Mouse (Mus musculus): Measurements from ENCODE around the gene Tbc1d17. TPM values are rescaled to one million over a fixed set of nuclear protein-coding genes. Genes with fewer than 3 reads are reported as not detected.

The Tbc1d17 gene
- polyA plus RNA-seq (2015; fragmentation: Nextera tagmentation; extraction: Ambion mirVana), result 121 and 122 TPM in 2 replicates

GRCm38 (mm10) chr7:44848561-44849415, at the start of gene Tbc1d17, which contains the start of gene Akt1s1:
TSS of gene Tbc1d17 (minus strand) at chr7:44849079.
TSS of gene Akt1s1 (plus strand) at chr7:44848991.
- Histone ChIP-seq H3K27me3 (replicated peaks) (no peaks in the 10 kb centered on the region), H3K27ac (peak within 1 kb of the TSS; percentile 99), H3K4me1 (peaks cover 39% of the 10 kb centered on the region), H3K4me3 (peak within 1 kb of the TSS; percentile 86), H3K36me3 (replicated peaks) (peaks cover 32% of the 10 kb centered on the region), H3K4me2 (peak within 1 kb of the TSS; percentile 70), H3K9ac (peak within 1 kb of the TSS; percentile 84), H3K9me3 (no peaks in the 10 kb centered on the region)
- WGBS, result under 1% methylated on average over 54 of the region's 54 CpGs
- ATAC-seq (replicated peaks), result peak; percentile 90

- Histone ChIP-seq H3K4me3 (no peak overlapping the region), H3K4me1 (peaks cover 50% of the 10 kb centered on the region), H3K9me3 (no peaks in the 10 kb centered on the region), H3K36me3 (replicated peaks) (peaks cover 14% of the 10 kb centered on the region), H3K27ac (no peak overlapping the region), H3K9ac (no peak overlapping the region; the same call in 1 of the 2 replicates), H3K27me3 (replicated peaks) (no peaks in the 10 kb centered on the region), H3K4me2 (peak overlapping the region; percentile 2; the same call in 1 of the 2 replicates)
- no peak for ATAC-seq (replicated peaks)
- WGBS, result 36% methylated on average over 19 of the region's 19 CpGs
These were observed 49.7 kb upstream of the Tbc1d17 start for GRCm38 (mm10) chr7:44898607-44899006.

GRCm38 (mm10) chr7:44896499-44896898, 47.6 kb upstream of the Tbc1d17 start:
- WGBS, result 26% methylated on average over 10 of the region's 10 CpGs
- Histone ChIP-seq H3K36me3 (replicated peaks) (peaks cover 6% of the 10 kb centered on the region; the same call in 1 of the 2 replicates), H3K4me2 (peak overlapping the region; percentile 66), H3K9ac (peak overlapping the region; percentile 71), H3K4me3 (peak overlapping the region; percentile 63), H3K9me3 (no peaks in the 10 kb centered on the region), H3K27me3 (replicated peaks) (no peaks in the 10 kb centered on the region), H3K27ac (peak overlapping the region; percentile 93), H3K4me1 (peaks cover 56% of the 10 kb centered on the region)
- ATAC-seq (replicated peaks), result 0 out of 2 replicates have a peak, but pooled peaks have one; percentile 0

- peak; percentile 81 for ATAC-seq (replicated peaks)
- Histone ChIP-seq H3K4me1 (peaks cover 56% of the 10 kb centered on the region), H3K27ac (peak within 1 kb of the TSS; percentile 93), H3K4me2 (peak within 1 kb of the TSS; percentile 66), H3K9ac (peak within 1 kb of the TSS; percentile 71), H3K4me3 (peak within 1 kb of the TSS; percentile 63), H3K27me3 (replicated peaks) (no peaks in the 10 kb centered on the region), H3K36me3 (replicated peaks) (peaks cover 6% of the 10 kb centered on the region; the same call in 1 of the 2 replicates), H3K9me3 (no peaks in the 10 kb centered on the region)
- WGBS, result under 1% methylated on average over 34 of the region's 34 CpGs
These were observed 46.9 kb upstream of the Tbc1d17 start, which contains the start of gene Fuz for GRCm38 (mm10) chr7:44895593-44896434. TSS of gene Fuz (plus strand) at chr7:44896079.

- 0 out of 2 replicates have a peak, but pooled peaks cover 3% of the 10 kb centered on the region for H3K36me3 ChIP-seq (replicated peaks)
- 24% methylated on average over 7 of the region's 7 CpGs for WGBS
- no peak overlapping the region for H3K9ac ChIP-seq
- H3K4me2 ChIP-seq, result peak overlapping the region; percentile 66
- peaks cover 61% of the 10 kb centered on the region for H3K4me1 ChIP-seq
- H3K9me3 ChIP-seq, result no peaks in the 10 kb centered on the region
- peak overlapping the region; percentile 63 for H3K4me3 ChIP-seq
- H3K27ac ChIP-seq, result peak overlapping the region; percentile 93
- no peaks in the 10 kb centered on the region for H3K27me3 ChIP-seq (replicated peaks)
- ATAC-seq (replicated peaks), result no peak
These were observed 46.3 kb upstream of the Tbc1d17 start for GRCm38 (mm10) chr7:44895206-44895592.

GRCm38 (mm10) chr7:44894175-44894574, 45.3 kb upstream of the Tbc1d17 start:
- no peak overlapping the region for H3K4me2 ChIP-seq
- H3K27me3 ChIP-seq (replicated peaks), result no peaks in the 10 kb centered on the region
- H3K36me3 ChIP-seq (replicated peaks), result 0 out of 2 replicates have a peak, but pooled peaks cover 2% of the 10 kb centered on the region
- H3K9me3 ChIP-seq, result no peaks in the 10 kb centered on the region
- H3K4me3 ChIP-seq, result no peak overlapping the region
- peaks cover 69% of the 10 kb centered on the region for H3K4me1 ChIP-seq
- 86% methylated on average over 3 of the region's 3 CpGs for WGBS
- no peak for ATAC-seq (replicated peaks)
- peak overlapping the region; percentile 93 for H3K27ac ChIP-seq
- no peak overlapping the region for H3K9ac ChIP-seq

- peak overlapping the region; percentile 92 for H3K4me3 ChIP-seq
- H3K9me3 ChIP-seq, result no peaks in the 10 kb centered on the region
- peaks cover 5% of the 10 kb centered on the region; the same call in 1 of the 2 replicates for H3K36me3 ChIP-seq (replicated peaks)
- no peaks in the 10 kb centered on the region for H3K27me3 ChIP-seq (replicated peaks)
- H3K27ac ChIP-seq, result peak overlapping the region; percentile 93
- peak overlapping the region; percentile 93 for H3K4me2 ChIP-seq
- peaks cover 72% of the 10 kb centered on the region for H3K4me1 ChIP-seq
- H3K9ac ChIP-seq, result no peak overlapping the region
- WGBS, result 4% methylated on average over 8 of the region's 8 CpGs
- no peak for ATAC-seq (replicated peaks)
These were observed 44.3 kb upstream of the Tbc1d17 start for GRCm38 (mm10) chr7:44893197-44893596.

GRCm38 (mm10) chr7:44892276-44892921, 43.5 kb upstream of the Tbc1d17 start, which contains the start of gene Med25:
TSS of gene Med25 (minus strand) at chr7:44892712.
- ATAC-seq (replicated peaks), result peak; percentile 71
- Histone ChIP-seq H3K9me3 (no peaks in the 10 kb centered on the region), H3K36me3 (replicated peaks) (peaks cover 5% of the 10 kb centered on the region; the same call in 1 of the 2 replicates), H3K4me3 (peak within 1 kb of the TSS; percentile 92), H3K27me3 (replicated peaks) (no peaks in the 10 kb centered on the region), H3K27ac (peak within 1 kb of the TSS; percentile 99), H3K4me2 (peak within 1 kb of the TSS; percentile 93), H3K9ac (peak within 1 kb of the TSS; percentile 75), H3K4me1 (peaks cover 68% of the 10 kb centered on the region)
- WGBS, result under 1% methylated on average over 56 of the region's 56 CpGs

- ATAC-seq (replicated peaks), result no peak
- peak overlapping the region; percentile 99 for H3K27ac ChIP-seq
- H3K9me3 ChIP-seq, result no peaks in the 10 kb centered on the region
- WGBS, result 10% methylated on average over 6 of the region's 6 CpGs
- no peaks in the 10 kb centered on the region for H3K27me3 ChIP-seq (replicated peaks)
- H3K4me2 ChIP-seq, result peak overlapping the region; percentile 93
- H3K4me1 ChIP-seq, result peaks cover 60% of the 10 kb centered on the region
- peaks cover 5% of the 10 kb centered on the region; the same call in 1 of the 2 replicates for H3K36me3 ChIP-seq (replicated peaks)
- peak overlapping the region; percentile 75 for H3K9ac ChIP-seq
- peak overlapping the region; percentile 92 for H3K4me3 ChIP-seq
These were observed 42.7 kb upstream of the Tbc1d17 start for GRCm38 (mm10) chr7:44891611-44892010.

GRCm38 (mm10) chr7:44890737-44891136, 41.9 kb upstream of the Tbc1d17 start:
- H3K4me2 ChIP-seq, result peak overlapping the region; percentile 93
- H3K9ac ChIP-seq, result peak overlapping the region; percentile 75; the same call in 1 of the 2 replicates
- ATAC-seq (replicated peaks), result no peak
- peaks cover 5% of the 10 kb centered on the region; the same call in 1 of the 2 replicates for H3K36me3 ChIP-seq (replicated peaks)
- H3K27me3 ChIP-seq (replicated peaks), result no peaks in the 10 kb centered on the region
- H3K9me3 ChIP-seq, result no peaks in the 10 kb centered on the region
- WGBS, result 56% methylated on average over 4 of the region's 4 CpGs
- peak overlapping the region; percentile 92 for H3K4me3 ChIP-seq
- H3K4me1 ChIP-seq, result peaks cover 57% of the 10 kb centered on the region
- no peak overlapping the region for H3K27ac ChIP-seq

GRCm38 (mm10) chr7:44890180-44890579, 41.3 kb upstream of the Tbc1d17 start:
- Histone ChIP-seq H3K27me3 (replicated peaks) (no peaks in the 10 kb centered on the region), H3K9ac (no peak overlapping the region), H3K9me3 (no peaks in the 10 kb centered on the region), H3K4me1 (peaks cover 56% of the 10 kb centered on the region), H3K4me2 (peak overlapping the region; percentile 93), H3K4me3 (peak overlapping the region; percentile 92), H3K36me3 (replicated peaks) (peaks cover 5% of the 10 kb centered on the region; the same call in 1 of the 2 replicates), H3K27ac (no peak overlapping the region)
- no peak for ATAC-seq (replicated peaks)
- WGBS, result 86% methylated on average over 6 of the region's 7 CpGs
